Mouse (Mus musculus) brain, embryonic 14.5 days (tissue): ENCODE data around the gene Rpl10a.

Experiments
- CTCF ChIP-seq: fragments of 200-500 bp; IDR thresholded peaks from 2 replicates; pipeline ENCODE4 v1.5.1; 2012; ENCODE audit warnings: inconsistent platforms, mild to moderate bottlenecking, moderate library complexity, borderline replicate concordance; ENCODE audit not compliant: insufficient read depth, insufficient read length; ENCODE audit errors: extremely low read depth
- POLR2A ChIP-seq: fragments of 200-500 bp; IDR thresholded peaks from 2 replicates; pipeline ENCODE4 v1.6.1; 2012; ENCODE audit warnings: mild to moderate bottlenecking, inconsistent platforms, borderline replicate concordance; ENCODE audit not compliant: poor library complexity, insufficient read depth, insufficient read length, severe bottlenecking; ENCODE audit errors: extremely low read depth

- TF ChIP-seq CTCF (no peak), POLR2A (no peak)
Observed at GRCm38 (mm10) chr17:28279780-28280422, 48.4 kb upstream of the Rpl10a start.
